Mouse (Mus musculus): ENCODE data around the gene Kpnb1.
"Not testable (repeated sequence)": the region's sequence is repeated elsewhere in the genome, so short reads cannot be mapped to it uniquely, and the experiment has no call there.

Gene Kpnb1

DNA sequence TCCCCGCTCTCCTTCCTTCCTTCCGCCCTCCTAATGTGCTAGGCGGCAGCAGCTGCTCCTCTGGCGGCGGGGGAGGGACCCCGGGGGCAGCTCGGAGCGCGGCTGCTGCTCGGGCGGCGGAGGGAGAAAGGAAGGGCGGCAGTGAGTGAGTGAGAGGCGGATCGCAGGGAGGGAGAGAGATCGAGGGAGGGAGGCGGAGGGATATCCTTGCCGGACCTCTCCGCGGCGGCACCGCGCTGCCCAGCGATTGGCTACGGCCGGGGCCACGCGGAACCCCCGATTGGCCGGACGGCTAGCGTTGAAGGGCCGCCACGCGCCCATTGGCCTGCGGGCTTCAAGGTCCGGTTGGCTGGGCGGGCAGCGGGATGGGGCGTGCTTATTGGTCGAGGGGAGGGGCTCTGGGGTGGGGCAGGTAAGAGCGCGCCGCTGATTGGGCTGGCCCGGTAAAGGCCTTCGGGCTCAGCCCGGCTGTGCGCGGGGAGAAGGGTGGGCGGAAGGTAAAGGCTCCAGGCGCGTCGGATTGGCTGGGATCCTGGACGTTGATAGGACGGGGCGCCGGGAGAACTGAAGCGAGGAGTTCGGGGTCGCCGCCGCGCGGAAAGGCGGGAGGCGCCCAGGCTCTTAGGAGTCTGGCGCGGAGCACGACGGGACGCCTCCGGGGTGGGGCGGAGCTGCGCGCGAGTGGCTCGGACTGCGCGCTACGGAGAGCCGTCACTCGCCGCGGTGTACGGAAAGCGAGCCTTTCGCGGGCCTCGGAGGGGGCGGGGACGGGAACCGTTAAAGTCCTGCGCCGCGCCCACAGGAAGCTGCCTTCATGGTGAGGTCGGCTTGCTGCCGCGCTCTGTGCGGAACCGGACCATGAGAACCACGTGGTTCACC lies at the start of gene Kpnb1:
Kpnb1 (minus strand) TSS at position 118 of the 879 bp plus-strand sequence.
- peak; percentile 98 to 99 for DNase-seq

DNA sequence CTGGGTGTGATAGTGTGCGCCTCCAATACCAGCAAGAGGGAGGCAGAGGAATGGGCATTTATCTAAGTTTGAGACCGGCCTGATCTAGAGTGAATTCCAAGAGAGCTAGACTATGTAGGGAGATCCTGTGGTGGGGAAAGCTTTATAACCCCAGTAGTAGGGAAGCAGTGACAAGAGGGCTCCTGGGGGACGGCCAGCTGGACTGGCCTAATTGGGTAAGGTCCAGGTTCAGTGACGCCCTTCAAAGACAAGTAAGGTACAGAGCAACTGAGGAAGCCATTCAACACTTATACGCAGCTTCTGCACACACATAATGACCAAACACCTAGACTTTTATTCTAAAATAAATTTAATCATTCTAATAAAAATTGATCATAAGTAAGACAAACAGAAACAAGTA lies 44.8 kb upstream of the Kpnb1 start:
- peak; percentile 62 for DNase-seq

DNA sequence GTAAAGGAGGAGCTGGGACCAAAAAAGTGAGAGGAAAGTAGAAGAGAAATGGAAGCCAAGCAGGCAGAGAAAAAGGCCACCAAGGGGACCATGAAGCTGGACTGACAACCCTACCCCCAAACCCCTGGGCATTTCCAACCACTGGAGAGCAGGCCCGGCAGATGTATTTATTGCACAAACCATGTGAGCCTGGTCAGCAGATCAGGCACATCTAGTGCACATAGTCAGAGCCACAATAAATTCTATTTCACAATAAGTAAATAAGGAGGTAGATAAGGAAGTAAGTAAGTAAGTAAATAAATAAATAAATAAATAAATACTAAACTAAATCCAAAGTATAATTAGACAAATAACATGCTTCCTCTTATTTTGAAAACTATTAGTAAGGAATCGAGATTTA lies 41.7 kb upstream of the Kpnb1 start:
- no peak for DNase-seq

DNA sequence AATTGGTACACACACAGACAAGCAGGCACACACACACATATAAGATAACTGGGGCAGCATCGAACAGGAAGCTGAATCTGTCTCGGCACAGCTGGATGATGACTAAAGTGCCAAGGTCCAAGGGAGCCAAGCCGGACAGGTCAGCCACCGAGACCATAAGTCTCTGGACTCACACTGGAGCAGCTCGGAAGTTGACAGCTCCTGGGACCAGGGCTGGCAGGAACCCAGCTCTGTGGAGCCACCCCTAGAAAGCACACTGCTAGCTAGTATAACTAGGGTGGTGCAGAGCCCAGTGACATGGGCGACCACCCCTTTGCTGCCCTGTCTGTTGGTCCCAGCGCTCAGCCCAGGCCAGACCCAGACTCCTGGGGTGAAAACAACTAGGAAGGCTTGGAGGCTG lies 41.3 kb upstream of the Kpnb1 start:
- DNase-seq = peak in 1 of 2 experiments; percentile 13

DNA sequence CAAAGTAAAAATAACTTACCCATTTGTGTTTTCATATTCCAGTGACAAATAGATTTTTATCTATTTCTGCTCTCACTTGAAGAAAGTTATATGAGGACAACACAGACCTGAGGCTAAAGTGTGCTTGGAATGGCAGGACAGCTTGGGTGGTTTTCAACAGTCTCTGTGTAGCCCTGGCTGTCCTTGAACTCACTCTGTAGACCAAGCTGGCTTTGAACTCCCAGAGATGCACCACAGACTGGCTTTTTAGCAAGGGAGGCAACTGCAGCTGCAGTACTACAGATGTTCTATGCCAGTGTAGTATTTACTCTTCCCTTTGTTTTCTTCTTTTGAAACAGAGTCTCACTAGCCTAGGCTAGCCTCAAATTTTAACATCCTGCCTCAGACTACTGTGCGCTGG lies 38.5 kb upstream of the Kpnb1 start:
- no peak for DNase-seq

DNA sequence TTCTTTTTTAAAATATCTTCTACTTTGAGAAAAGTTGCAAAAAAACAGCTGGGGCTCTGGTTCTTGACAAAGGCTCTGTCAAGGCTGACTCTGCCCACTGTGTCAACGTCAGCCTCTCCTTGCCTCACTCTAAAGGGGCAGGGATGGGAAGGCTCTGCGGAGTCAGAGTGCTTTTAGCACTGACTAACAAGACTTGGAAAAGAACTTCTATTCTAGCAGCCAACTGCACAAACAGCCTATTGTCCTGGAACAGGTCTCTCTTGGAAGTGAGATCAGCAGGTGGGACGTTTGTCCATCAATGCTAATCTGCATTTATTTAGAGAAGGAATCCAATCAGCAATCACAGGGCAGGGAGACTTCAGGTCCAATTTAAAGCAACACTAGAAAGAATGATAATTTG lies 35.8 kb upstream of the Kpnb1 start:
- DNase-seq = no peak

DNA sequence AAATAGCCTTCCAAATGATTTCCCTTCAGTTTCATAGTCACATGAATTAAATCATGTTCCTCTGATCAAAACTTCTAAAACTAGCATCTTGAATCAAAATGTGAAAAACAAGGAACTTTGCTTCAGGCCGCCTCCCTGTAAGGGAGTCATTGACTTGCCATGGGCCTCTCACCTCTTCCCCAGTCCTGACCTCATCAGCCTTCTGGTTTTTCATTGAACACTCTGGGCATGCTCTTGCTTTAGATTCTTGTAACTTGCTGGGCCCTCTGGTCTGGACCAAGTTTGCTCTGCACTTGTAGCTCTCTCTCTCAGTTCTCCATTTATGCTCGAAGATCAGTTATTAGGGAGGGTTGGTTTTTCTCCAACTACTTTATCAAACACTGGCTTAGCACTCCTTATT lies 33.9 kb upstream of the Kpnb1 start:
- no peak for DNase-seq

DNA sequence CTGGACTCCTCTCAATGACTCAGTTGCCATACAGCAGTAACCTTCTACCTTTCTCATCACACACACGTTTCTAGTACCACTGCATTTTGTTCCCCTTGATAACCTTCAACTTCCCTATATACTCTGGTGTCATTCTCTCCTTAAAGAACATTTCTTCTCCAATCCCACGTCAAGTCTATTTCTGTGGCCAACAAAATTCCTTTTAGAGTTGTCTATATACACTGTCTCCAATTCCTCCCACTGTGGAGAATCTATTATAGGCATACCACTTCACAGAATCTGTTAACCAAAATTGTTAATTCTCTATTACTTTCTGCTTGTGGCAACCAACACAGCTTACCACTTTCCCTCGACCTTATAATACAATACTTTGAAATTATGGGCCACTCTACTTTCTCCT lies 32.5 kb upstream of the Kpnb1 start:
- DNase-seq = no peak

DNA sequence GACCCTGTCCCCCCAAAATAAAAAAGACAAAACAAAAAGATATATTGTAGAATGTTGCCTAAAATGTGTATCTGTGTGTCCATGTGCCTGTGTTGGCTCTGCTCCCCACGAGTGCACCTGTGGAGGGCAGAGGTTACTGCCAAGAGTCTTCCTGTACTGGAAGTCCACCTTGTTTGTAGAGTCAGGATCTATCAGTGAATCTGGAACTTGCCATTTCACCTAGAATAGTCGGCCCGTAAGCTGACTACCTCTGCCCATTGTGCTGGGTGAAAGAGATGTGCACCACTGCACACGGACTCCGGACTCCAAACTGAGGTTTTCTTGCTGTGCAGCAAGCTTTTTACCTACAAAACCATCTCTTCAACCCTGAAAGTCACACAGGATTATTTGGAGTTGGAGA lies 26.7 kb upstream of the Kpnb1 start:
- DNase-seq = no peak

DNA sequence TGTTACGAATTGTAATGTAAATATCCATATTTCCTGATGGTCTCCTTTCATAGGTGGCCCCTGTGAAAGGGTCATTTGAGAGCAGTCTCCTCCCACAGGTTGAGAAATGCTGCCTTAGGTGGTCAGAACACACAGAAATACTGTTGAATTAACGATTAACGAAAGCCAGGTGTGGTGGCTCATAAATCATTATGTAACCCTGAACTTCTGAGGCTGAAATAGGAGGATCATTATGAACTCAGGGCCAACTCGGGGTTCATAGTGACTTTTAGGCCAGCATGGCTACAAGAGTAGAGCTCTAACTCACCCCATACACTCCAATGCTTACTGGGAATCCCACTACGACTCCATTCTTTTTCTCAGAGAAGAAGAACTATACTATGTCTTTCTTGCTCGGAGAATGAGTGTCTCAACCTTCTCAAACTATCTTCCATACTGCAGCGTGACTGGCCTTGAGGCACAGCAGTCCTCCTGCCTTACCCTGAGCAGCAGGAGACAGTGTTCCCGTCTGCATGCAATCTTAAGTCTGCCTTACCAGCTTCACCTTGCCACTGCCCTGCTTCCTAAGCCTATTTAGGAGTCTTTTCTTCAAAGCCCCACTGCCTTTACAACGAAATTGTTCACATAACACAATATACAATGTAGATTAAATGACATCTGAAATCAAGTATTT lies 23.2 kb upstream of the Kpnb1 start:
- no peak for DNase-seq

DNA sequence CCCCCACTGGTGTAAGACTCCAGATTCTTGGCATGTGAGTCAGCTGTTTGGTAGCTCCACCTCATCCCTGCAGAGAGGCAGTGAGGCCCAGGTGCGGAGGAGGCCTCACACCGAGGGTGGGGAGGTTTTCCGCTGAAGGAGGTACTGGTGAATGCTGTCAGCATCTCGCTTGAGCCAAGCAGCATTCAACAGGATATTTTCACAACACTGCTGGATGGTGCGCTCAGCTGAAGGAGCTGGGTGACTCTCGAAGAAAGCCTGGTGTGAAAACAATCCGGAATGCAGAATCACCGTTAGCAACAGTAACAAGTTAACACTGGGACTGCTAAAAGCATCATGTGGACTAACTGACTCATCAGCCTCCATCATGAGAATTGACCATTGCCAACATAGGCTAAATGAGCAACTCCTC lies 19.3 kb upstream of the Kpnb1 start:
- DNase-seq = peak; percentile 17 to 39

DNA sequence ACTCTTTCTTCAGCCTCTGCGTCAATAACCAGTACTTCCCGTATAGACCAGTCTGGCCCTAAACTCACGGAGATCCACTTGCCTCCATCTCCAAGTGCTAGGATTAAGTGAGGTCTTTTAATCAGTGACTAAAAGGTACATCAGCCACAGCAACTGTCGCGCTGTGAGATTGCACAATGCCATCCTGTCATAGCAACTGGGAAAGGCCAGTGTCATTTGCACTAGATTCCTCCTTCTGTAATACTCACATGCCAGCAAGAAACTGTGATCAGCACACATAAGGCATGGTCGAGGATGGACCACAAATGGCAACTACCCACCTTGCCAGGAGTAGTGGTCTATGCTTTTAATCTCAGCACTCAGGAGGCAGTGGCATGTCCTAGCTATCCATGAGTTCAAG lies 11.8 kb upstream of the Kpnb1 start:
- no peak for DNase-seq

DNA sequence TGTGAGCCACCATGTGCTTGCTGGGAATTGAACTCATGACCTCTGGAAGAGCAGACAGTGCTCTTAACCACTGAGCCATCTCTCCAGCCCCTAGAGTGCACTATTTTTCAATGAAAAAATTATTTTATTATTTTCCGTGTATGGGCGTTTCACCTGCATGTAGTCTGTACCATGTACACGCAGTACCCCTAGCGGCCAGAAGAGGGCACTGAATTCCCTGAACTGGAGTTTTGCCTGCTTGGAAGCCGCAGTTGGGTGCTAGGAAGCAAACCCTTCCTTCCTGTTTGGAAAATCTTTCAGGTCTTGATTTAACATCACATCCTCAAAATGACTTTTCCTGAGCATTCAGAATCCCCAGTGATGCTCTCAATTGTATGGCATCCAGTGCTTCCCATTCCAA lies 10.9 kb upstream of the Kpnb1 start:
- peak; percentile 60 to 62 for DNase-seq

DNA sequence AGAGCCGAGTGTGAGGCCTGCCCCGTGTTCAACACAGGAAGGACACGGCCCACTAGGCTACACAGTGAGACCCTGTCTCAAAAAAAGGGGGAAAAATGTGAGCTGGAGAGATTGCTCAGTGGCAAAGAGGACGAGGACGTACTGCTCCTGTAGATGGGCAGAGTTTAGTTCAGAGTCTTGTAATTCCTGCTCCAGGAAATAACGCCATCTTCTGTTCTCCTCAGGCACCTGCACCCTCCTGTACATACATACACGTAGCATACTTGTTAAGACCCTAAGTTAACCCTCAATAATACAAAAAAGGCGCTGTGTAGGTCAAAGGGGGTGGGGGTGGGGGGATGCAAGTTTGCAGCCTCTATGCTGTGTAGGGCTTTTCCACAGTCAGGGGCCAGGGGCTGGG lies 9.3 kb upstream of the Kpnb1 start:
- DNase-seq = no peak

DNA sequence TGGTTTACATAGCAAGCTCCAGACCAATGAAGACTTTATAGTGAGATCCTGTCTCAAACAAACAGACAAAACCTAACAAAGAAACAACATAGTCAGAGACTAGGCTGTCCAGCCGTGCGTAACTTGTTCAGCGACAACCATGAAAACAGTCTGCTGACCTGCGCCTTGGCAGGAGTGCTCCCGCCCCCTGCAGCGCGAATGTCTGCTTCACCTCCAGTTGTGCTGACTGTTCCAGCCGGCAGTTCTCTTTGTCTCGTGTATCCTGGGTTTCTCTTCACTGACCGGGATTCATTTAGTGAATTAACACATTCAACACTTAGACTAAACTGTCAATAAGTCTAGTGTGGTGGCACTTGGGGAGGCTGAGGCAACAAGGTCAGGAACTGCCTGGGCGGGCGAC lies 8.9 kb upstream of the Kpnb1 start:
- DNase-seq = no peak

DNA sequence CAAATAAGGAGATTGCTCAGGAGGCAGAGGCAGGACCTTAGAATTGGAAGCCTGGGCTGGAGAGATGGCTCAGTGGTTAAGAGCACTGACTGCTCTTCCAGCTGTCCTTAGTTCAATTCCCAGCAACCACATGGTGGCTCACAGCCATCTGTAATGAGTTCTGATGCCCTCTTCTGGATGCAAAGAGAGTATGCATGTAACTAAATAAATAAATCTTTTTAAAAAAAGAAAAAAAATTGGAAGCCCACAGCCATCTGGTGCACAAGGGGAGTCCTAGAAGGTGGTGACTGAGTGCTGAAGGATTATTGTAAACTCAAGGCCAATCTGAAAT lies 4.9 kb upstream of the Kpnb1 start:
- DNase-seq = no peak

DNA sequence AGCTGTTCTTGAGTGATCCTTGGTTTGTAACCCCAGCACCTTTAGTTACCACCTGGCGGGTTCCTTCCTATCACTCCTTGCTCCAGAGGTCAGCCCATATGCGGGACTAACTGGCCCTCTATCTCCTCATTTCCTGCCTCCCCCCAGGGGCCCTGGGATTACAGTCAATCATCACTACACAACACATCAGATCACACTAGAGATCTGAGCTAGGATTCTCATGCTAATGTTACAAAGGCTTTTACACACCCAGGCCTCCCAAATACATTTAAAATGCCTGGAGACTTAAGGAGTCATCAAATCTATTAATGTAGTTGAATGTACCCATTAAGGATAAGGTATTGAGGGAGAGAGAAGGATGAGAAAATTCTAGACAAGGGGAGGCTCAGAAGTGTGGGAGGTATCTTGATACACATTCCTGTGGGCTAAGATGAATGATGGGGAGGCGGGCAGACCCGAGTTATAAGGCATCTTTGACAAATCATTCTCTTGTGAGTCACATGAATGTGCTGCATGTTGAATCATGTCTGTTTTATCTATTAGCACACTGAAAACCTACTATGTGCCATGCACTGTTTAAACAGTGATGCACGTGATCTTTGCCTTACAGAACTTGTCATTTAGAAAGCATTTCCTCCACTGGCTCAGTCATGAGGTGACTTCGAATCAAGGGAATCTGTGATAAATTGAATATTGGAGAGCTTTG lies 4.4 kb upstream of the Kpnb1 start:
- DNase-seq = no peak

DNA sequence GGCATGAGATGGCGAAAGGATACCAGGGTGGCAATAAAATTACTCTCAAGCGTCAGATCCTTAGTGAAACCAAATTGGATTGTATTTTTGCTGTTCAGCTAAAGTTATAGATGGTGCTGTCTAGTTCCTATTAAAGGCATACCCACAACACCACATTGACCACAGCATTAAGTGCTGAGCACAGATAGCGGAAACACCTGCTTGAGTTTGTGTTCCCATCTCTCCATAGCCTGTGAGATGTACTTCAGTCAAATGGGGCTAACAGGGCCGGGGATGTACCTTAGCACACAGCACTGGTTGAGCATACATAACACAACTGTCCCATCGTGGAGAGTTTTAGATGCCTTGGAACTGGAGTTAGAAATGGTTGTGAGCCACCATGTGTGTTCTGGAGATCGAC lies 3.3 kb upstream of the Kpnb1 start:
- no peak for DNase-seq

DNA sequence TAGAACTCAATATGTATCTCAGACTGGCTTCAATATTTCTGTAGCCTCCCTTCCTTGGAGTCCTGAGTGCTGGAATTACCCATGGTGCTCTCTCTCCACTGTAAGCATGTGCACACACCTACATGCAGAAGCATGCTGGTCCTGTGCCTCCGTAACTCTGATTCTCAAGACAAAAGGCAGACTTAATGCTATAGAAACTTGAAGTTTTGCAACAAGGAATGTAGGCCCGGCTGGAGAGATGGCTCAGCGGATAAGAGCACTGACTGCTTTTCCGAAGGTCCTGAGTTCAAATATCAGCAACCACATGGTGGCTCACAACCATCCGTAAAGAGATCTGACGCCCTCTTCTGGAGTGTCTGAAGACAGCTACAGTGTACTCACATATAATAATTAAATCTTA lies 2.0 kb upstream of the Kpnb1 start:
- DNase-seq = not testable (repeated sequence)

DNA sequence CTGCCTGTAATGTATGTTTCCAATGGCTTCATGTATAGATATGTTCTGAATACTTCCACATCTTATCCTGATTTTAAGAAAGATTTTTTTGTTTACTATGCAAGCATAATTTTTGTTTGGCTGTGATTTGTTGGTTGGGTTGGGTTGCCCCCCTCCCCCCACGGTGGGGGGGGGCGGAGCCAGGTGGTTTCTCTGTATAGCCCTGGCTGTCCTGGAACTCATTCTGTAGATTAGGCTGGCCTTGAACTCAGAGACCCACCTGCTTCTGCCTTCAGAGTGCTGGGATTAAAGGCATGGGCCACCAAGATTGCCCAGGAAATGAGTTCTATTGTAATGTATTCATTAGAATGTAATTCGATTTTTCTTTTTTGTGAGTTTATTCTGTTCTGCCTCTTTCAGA lies 1.6 kb upstream of the Kpnb1 start:
- DNase-seq = no peak

DNA sequence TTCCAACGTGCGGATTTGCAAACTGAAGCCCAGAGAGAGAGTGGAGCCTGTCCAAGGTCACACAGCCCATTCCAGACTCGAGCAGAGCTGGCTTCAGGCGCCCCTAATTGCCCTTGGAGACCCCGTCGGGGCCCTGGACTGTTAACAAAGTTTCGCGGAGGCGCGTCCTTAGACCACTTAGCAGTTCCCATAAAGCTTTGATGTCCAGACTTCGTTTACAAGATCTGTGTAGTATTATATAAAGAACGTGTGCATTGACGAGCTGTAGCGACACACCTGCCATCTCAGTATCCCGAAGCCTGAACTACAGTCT lies 918 bp upstream of the Kpnb1 start:
- DNase-seq = no peak

DNA sequence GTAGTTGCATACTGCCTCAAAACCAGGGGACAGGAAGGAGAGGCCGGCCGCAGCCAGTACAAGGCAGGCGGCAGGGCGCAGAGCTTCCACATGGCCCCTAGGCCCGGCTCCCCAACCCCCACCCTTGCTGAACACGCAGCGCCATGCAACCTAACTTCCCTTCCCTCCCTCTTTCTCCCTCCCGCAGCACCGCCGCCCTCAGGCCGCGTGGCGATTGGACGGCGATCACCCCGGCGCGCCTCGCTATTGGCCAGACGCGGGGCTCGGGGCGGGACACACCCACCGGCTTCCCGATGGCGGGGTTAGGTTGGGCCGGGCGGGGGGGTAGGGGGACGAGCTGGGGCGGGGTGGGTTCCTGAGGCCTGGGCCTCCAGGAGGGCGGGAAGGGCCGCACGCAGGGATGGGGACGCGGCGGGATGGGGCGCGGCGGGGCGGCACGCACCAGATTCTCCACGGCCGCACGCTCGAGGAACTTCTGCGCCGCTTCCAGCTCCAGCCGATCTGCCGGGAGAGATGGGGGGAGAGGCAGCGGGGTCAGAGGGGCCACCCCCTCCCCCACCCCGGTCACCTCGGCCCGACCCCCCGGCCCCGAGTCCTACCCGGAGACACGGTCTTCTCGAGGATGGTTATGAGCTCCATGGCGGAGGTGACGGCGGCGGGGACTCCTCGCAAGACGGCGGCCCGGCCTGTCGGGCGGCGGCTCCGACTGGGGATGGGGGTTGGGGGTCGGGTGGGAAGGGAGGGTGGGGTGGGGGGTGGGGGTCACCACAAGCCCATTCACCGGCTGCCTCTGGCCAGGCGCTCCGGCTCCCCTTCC lies 526 bp downstream of the Kpnb1 start:
- peak; percentile 98 for DNase-seq

Measured in cerebellum, adult 18-20 months (tissue).